Mouse (Mus musculus) olfactory bulb, adult 2 months (tissue): ENCODE data around the gene Hcfc2.

Experiments
- CTCF ChIP-seq: fragments of 200-500 bp; IDR thresholded peaks from 2 replicates; pipeline ENCODE4 v1.5.1; 2012; ENCODE audit warnings: low read depth, mild to moderate bottlenecking, low read length, moderate library complexity; ENCODE audit not compliant: insufficient read depth
- POLR2A ChIP-seq: fragments of 200-500 bp; IDR thresholded peaks from 2 replicates; pipeline ENCODE4 v1.6.1; 2012; ENCODE audit warnings: mild to moderate bottlenecking, low read depth, low read length, moderate library complexity; ENCODE audit not compliant: insufficient read depth

GRCm38 (mm10) chr10:82742578-82742977 is 46.6 kb downstream of the Hcfc2 start:
- no peak for TF ChIP-seq POLR2A
- no peak for TF ChIP-seq CTCF
